Mouse (Mus musculus): ENCODE data around the gene Rbfox3. TPM values are rescaled to one million over a fixed set of nuclear protein-coding genes. Genes with fewer than 3 reads are reported as not detected.

The Rbfox3 gene
- polyA plus RNA-seq, 1 experiment from 2014 or later, result 1.1 TPM

DNA sequence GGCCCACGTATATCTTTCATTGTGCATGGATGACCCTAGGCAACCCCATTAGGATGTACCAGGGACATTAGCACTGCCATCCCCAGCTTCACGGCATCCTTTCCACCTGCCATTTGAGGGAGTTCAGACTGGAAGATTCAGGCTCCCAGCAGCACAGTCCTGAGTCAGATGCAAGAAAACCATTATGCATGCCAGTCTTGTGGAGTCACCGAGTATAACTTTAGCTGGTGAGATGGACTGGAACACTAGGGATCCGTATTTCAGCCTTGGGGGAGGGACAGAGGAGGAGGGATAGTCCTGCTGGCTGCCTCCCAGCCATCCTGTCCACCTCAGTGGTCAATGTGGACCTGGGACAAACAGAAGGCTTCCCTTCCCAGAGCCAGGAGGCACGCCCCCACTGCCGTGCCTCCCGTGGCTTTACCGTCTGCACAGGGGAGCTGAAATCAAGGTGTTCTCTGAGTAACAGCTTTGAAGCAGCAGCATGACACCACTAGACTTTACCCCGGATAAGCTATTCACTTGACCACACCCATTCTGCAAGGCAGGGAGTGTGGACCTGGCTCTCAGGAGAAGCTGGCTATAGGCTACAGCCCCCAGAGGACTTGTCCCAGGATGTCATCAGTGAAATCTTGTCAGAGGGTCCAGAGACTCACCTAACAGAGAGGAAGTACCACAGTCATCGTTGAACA lies 78.5 kb downstream of the Rbfox3 start:
- no peaks in the 10 kb centered on the region for H3K4me1 ChIP-seq (replicated peaks; ENCODE audit: control insufficient read depth, insufficient read depth, low read length)
- no peak for ATAC-seq (replicated peaks; ENCODE audit: low FRiP score)
- H3K9me3 ChIP-seq (ENCODE audit: control insufficient read depth, low read length), result no peaks in the 10 kb centered on the region
- WGBS, result 71% methylated on average over 10 of the region's 10 CpGs
- no peak overlapping the region for H3K27ac ChIP-seq (ENCODE audit: low read depth, low read length)
- H3K4me2 ChIP-seq, result no peak overlapping the region
- no peaks in the 10 kb centered on the region for H3K27me3 ChIP-seq (replicated peaks; ENCODE audit: control insufficient read depth, insufficient read depth, low read length)
- H3K36me3 ChIP-seq (ENCODE audit: control insufficient read depth, insufficient read depth, low read length), result no peaks in the 10 kb centered on the region
- H3K4me3 ChIP-seq (ENCODE audit: low read depth, low read length), result no peak overlapping the region
- no peak overlapping the region for H3K9ac ChIP-seq (ENCODE audit: low read depth, low read length)
- no peak for DNase-seq (ENCODE audit: low spot score)

DNA sequence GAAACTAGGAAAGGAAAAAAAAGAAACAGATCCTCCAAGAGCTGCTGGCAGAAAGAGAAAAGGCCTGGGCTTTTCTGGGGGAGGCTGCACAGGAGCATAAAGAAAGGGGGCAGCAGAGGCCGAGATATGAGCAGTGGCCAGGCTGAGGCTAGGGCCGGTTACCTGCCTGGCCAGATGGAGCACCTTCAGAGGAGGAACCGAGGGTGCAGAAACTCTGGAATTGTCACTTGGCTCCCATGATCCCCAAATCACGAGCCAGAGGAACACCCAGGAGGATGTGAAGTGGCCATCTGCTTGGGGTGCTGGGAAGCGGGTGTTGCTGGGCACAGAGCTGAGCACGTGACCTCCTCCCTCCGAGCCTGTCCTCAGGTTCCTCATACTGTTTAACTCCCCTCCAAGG lies 79.7 kb downstream of the Rbfox3 start:
- WGBS, result 68% methylated on average over 7 of the region's 7 CpGs
- no peak overlapping the region for H3K27ac ChIP-seq (ENCODE audit: low read depth, low read length)
- H3K4me2 ChIP-seq, result no peak overlapping the region
- H3K9ac ChIP-seq (ENCODE audit: low read depth, low read length), result no peak overlapping the region
- no peaks in the 10 kb centered on the region for H3K9me3 ChIP-seq (ENCODE audit: control insufficient read depth, low read length)
- H3K4me1 ChIP-seq (replicated peaks; ENCODE audit: control insufficient read depth, insufficient read depth, low read length), result no peaks in the 10 kb centered on the region
- DNase-seq (ENCODE audit: low spot score) (no peak), ATAC-seq (replicated peaks; ENCODE audit: low FRiP score) (no peak)
- no peaks in the 10 kb centered on the region for H3K27me3 ChIP-seq (replicated peaks; ENCODE audit: control insufficient read depth, insufficient read depth, low read length)
- no peak overlapping the region for H3K4me3 ChIP-seq (ENCODE audit: low read depth, low read length)
- no peaks in the 10 kb centered on the region for H3K36me3 ChIP-seq (ENCODE audit: control insufficient read depth, insufficient read depth, low read length)

DNA sequence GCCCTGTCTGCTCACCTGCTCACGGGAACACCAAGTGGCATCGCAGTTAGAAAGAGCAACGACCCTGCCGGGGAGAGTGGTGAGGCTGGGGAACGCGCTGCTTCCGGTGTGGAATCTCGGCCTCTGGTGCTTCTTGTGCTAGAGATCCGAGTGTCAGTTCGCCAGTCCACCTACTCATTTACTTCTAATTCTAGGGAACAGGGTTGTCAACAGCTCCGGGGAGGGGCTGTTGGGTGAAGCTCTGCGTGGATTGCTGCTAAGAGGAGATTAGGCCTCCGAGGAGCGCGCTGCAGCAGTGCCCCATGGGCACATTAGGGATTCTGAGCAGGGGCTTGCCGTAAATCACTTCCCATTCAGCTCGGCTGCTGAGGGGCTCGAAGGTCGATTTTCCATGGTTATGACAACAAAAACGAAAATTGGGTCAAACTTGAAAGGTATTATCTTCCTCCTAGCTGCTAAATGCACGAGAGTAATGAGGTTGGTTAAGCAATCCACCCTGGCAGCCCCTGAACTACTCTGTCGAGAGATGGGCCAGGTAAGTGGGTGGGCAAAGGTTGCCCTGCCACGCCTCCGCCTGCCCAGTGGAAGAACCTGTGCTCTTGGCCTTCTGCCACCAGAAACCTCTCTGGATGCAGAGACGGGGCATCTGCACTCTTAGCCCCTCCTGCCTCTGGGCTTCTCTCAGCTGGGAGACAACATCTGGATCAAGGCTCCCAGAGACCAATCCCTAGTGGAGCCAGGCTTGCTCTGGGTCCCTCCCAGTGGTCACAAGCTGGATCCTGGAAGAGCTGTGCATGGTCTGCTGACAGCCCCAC lies 85.9 kb downstream of the Rbfox3 start:
- no peaks in the 10 kb centered on the region for H3K4me1 ChIP-seq (replicated peaks; ENCODE audit: control insufficient read depth, insufficient read depth, low read length)
- H3K27ac ChIP-seq (ENCODE audit: low read depth, low read length), result no peak overlapping the region
- DNase-seq (ENCODE audit: low spot score) (no peak), ATAC-seq (replicated peaks; ENCODE audit: low FRiP score) (no peak)
- no peaks in the 10 kb centered on the region for H3K9me3 ChIP-seq (ENCODE audit: control insufficient read depth, low read length)
- 70% methylated on average over 25 of the region's 25 CpGs for WGBS
- no peaks in the 10 kb centered on the region for H3K27me3 ChIP-seq (replicated peaks; ENCODE audit: control insufficient read depth, insufficient read depth, low read length)
- no peaks in the 10 kb centered on the region for H3K36me3 ChIP-seq (ENCODE audit: control insufficient read depth, insufficient read depth, low read length)
- H3K4me2 ChIP-seq, result no peak overlapping the region
- H3K9ac ChIP-seq (ENCODE audit: low read depth, low read length), result no peak overlapping the region
- H3K4me3 ChIP-seq (ENCODE audit: low read depth, low read length), result no peak overlapping the region

DNA sequence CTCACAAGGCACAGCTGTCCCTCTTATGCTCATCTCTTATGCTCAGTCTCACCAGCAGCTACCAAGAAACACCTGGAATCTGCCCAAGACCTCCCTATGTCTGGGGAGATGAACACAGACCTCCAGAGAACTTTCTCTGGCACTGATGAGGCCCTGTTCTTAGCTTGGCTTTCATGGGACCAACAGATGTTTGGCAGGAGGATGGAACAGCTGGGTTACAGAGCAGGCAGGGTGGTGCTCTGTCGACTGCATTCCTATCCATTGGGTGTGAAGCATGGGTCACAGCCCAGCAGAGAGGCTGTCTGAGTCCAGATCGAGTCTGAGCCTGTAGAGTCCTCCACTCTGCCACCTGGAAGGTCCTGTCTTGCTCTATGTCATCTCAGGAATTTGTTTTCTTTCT lies 90.0 kb downstream of the Rbfox3 start:
- Histone ChIP-seq H3K27me3 (replicated peaks; ENCODE audit: control insufficient read depth, insufficient read depth, low read length) (no peaks in the 10 kb centered on the region), H3K4me3 (ENCODE audit: low read depth, low read length) (no peak overlapping the region), H3K36me3 (ENCODE audit: control insufficient read depth, insufficient read depth, low read length) (no peaks in the 10 kb centered on the region), H3K4me1 (replicated peaks; ENCODE audit: control insufficient read depth, insufficient read depth, low read length) (no peaks in the 10 kb centered on the region), H3K4me2 (no peak overlapping the region), H3K27ac (ENCODE audit: low read depth, low read length) (no peak overlapping the region), H3K9me3 (ENCODE audit: control insufficient read depth, low read length) (no peaks in the 10 kb centered on the region), H3K9ac (ENCODE audit: low read depth, low read length) (no peak overlapping the region)
- no peak for ATAC-seq (replicated peaks; ENCODE audit: low FRiP score)
- WGBS, result 34% methylated on average over 2 of the region's 2 CpGs
- DNase-seq (ENCODE audit: low spot score), result no peak

DNA sequence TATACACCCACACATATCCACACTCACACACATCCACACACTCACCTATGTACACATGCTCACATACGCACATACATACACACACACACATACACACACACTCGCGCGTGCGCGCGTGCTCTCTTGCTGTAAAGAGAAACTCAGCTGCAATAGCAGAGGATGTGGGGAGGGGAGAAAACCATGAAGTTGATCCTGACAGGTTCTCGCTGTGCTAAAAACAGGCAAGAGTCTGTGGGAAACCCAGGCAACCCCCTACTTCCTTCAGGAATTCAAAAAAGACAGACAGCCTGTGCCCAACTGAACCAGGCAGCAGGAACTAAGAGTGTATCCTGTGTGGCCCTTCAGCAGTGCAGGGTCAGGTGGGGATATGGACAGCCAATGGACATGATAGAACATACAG lies 92.9 kb downstream of the Rbfox3 start:
- DNase-seq (ENCODE audit: low spot score) (no peak), ATAC-seq (replicated peaks; ENCODE audit: low FRiP score) (no peak)
- H3K4me2 ChIP-seq, result no peak overlapping the region
- H3K36me3 ChIP-seq (ENCODE audit: control insufficient read depth, insufficient read depth, low read length), result no peaks in the 10 kb centered on the region
- no peaks in the 10 kb centered on the region for H3K27me3 ChIP-seq (replicated peaks; ENCODE audit: control insufficient read depth, insufficient read depth, low read length)
- 95% methylated on average over 8 of the region's 8 CpGs for WGBS
- no peaks in the 10 kb centered on the region for H3K9me3 ChIP-seq (ENCODE audit: control insufficient read depth, low read length)
- no peak overlapping the region for H3K4me3 ChIP-seq (ENCODE audit: low read depth, low read length)
- H3K27ac ChIP-seq (ENCODE audit: low read depth, low read length), result no peak overlapping the region
- no peaks in the 10 kb centered on the region for H3K4me1 ChIP-seq (replicated peaks; ENCODE audit: control insufficient read depth, insufficient read depth, low read length)
- H3K9ac ChIP-seq (ENCODE audit: low read depth, low read length), result no peak overlapping the region

DNA sequence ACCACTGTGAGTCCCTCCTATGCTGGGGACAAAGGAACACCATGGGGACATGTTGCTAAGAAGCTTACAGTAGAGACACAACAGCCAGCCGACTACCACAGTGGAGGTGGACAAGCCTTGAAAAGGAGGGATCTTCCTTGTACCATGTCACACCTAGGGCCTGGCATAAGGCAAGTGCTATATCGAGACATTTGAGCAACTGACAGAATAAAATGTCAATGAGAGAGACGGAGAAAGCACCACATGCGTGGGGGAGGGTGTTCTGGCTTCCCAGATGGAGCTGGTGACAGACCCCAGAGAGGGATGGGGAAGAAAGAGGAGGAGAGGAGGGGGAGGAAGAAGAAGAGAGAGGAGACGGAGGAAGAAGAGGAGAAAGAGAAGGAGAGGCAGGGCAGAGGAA lies 96.3 kb downstream of the Rbfox3 start:
- Histone ChIP-seq H3K9ac (ENCODE audit: low read depth, low read length) (no peak overlapping the region), H3K27me3 (replicated peaks; ENCODE audit: control insufficient read depth, insufficient read depth, low read length) (no peaks in the 10 kb centered on the region), H3K9me3 (ENCODE audit: control insufficient read depth, low read length) (no peaks in the 10 kb centered on the region), H3K4me1 (replicated peaks; ENCODE audit: control insufficient read depth, insufficient read depth, low read length) (no peaks in the 10 kb centered on the region), H3K36me3 (ENCODE audit: control insufficient read depth, insufficient read depth, low read length) (no peaks in the 10 kb centered on the region), H3K4me3 (ENCODE audit: low read depth, low read length) (no peak overlapping the region), H3K27ac (ENCODE audit: low read depth, low read length) (no peak overlapping the region), H3K4me2 (no peak overlapping the region)
- ATAC-seq (replicated peaks; ENCODE audit: low FRiP score) (no peak), DNase-seq (ENCODE audit: low spot score) (no peak)
- WGBS, result 72% methylated on average over 5 of the region's 5 CpGs

DNA sequence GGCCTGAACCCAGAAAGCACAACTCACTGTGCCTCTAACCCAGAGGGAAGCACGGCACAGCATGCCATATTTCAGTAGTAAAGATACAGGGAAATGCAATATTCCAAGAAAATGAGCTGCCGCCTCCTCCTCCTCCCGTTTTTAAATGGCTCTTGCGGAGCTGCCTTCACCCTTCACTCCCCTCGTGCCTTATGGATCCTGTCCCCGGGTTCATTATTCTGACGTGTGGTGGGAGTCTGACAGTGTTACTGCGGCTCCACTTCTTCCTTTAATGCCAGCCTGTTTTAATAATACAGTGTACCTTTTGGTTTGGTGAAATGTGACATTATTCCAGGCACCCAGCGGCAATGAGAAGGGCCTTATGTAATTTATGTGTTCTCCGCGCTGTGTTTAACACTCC lies 97.5 kb downstream of the Rbfox3 start:
- Histone ChIP-seq H3K4me1 (replicated peaks; ENCODE audit: control insufficient read depth, insufficient read depth, low read length) (no peaks in the 10 kb centered on the region), H3K36me3 (ENCODE audit: control insufficient read depth, insufficient read depth, low read length) (no peaks in the 10 kb centered on the region), H3K4me3 (ENCODE audit: low read depth, low read length) (no peak overlapping the region), H3K27me3 (replicated peaks; ENCODE audit: control insufficient read depth, insufficient read depth, low read length) (no peaks in the 10 kb centered on the region), H3K4me2 (no peak overlapping the region), H3K9ac (ENCODE audit: low read depth, low read length) (no peak overlapping the region), H3K27ac (ENCODE audit: low read depth, low read length) (no peak overlapping the region), H3K9me3 (ENCODE audit: control insufficient read depth, low read length) (no peaks in the 10 kb centered on the region)
- DNase-seq (ENCODE audit: low spot score), result no peak
- ATAC-seq (replicated peaks; ENCODE audit: low FRiP score), result no peak
- 73% methylated on average over 11 of the region's 11 CpGs for WGBS

DNA sequence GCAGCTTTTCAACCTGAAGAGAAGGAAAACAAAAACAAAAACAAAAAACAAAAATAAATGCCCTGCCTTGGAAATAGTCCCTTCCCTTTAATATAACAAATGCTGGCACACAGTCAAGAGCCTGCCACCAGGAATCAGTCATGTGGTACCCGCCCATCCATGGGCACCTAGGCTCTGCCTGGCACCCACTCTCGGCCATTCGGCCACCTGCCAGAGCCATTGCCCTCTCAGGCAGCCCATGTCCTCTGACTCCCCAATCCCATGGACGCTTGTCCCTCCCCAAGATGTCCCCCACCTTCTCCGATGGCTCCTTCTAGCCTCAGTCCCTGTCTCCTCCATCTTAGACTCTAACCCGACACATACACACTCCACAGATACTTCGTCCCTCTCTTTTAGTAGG lies 100.0 kb downstream of the Rbfox3 start:
- no peaks in the 10 kb centered on the region for H3K9me3 ChIP-seq (ENCODE audit: control insufficient read depth, low read length)
- no peak overlapping the region for H3K4me2 ChIP-seq
- 81% methylated on average over 7 of the region's 7 CpGs for WGBS
- DNase-seq (ENCODE audit: low spot score) (no peak), ATAC-seq (replicated peaks; ENCODE audit: low FRiP score) (no peak)
- H3K9ac ChIP-seq (ENCODE audit: low read depth, low read length), result no peak overlapping the region
- no peak overlapping the region for H3K4me3 ChIP-seq (ENCODE audit: low read depth, low read length)
- no peaks in the 10 kb centered on the region for H3K27me3 ChIP-seq (replicated peaks; ENCODE audit: control insufficient read depth, insufficient read depth, low read length)
- H3K27ac ChIP-seq (ENCODE audit: low read depth, low read length), result no peak overlapping the region
- no peaks in the 10 kb centered on the region for H3K36me3 ChIP-seq (ENCODE audit: control insufficient read depth, insufficient read depth, low read length)
- H3K4me1 ChIP-seq (replicated peaks; ENCODE audit: control insufficient read depth, insufficient read depth, low read length), result no peaks in the 10 kb centered on the region

DNA sequence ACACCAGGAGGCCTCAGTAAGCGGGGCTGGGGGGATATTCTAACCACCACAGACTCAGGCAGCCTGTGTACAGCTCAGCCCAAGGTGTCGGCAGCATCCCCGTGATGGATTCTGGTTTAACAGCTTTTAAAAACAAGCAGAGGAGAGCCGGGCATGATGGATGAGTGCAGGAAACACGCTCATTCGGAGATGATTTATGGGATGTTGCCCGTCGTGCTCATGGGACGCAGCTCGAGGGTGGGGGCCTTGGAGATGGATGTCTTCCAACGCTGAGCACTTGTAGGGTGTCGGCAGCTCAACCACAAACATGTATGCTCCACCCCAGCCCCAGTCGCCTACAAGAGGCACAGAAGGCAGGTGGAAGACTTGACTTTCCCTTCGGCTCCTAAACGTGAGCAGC lies 103.9 kb downstream of the Rbfox3 start:
- no peak overlapping the region for H3K9ac ChIP-seq (ENCODE audit: low read depth, low read length)
- 57% methylated on average over 15 of the region's 15 CpGs for WGBS
- H3K9me3 ChIP-seq (ENCODE audit: control insufficient read depth, low read length), result no peaks in the 10 kb centered on the region
- no peaks in the 10 kb centered on the region for H3K4me1 ChIP-seq (replicated peaks; ENCODE audit: control insufficient read depth, insufficient read depth, low read length)
- ATAC-seq (replicated peaks; ENCODE audit: low FRiP score) (no peak), DNase-seq (ENCODE audit: low spot score) (no peak)
- no peak overlapping the region for H3K4me2 ChIP-seq
- no peak overlapping the region for H3K4me3 ChIP-seq (ENCODE audit: low read depth, low read length)
- no peaks in the 10 kb centered on the region for H3K36me3 ChIP-seq (ENCODE audit: control insufficient read depth, insufficient read depth, low read length)
- no peak overlapping the region for H3K27ac ChIP-seq (ENCODE audit: low read depth, low read length)
- no peaks in the 10 kb centered on the region for H3K27me3 ChIP-seq (replicated peaks; ENCODE audit: control insufficient read depth, insufficient read depth, low read length)

Measured in liver, embryonic 11.5 days (tissue).